Mouse (Mus musculus) G1E (cell line): Measurements from ENCODE around the gene Musk. TPM values are rescaled to one million over a fixed set of nuclear protein-coding genes. Genes with fewer than 3 reads are reported as not detected.

Experiments
- ATAC-seq: 2 replicates; pipeline ENCODE4 v1.8.0; 2016; ENCODE audit warnings: mild to moderate bottlenecking; ENCODE audit not compliant: insufficient number of reproducible peaks, poor library complexity, low FRiP score, severe bottlenecking; ENCODE audit errors: extremely low read depth
- DNase-seq: peaks from one replicate; pipeline ENCODE4 v3.0.0; 2012; ENCODE audit warnings: low spot score
- H3K27me3 ChIP-seq: 2 replicates; pipeline ENCODE4 v1.6.1; 2012; ENCODE audit warnings: mild to moderate bottlenecking, low read length, inconsistent platforms; ENCODE audit not compliant: insufficient read depth
- H3K36me3 ChIP-seq: replicated peaks from 2 replicates; pipeline ENCODE3; 2012; ENCODE audit warnings: mild to moderate bottlenecking, inconsistent platforms
- H3K4me1 ChIP-seq: 2 replicates; pipeline ENCODE4 v1.6.1; 2012; ENCODE audit warnings: low read depth, low read length, inconsistent platforms, mixed read lengths; ENCODE audit not compliant: insufficient read depth
- H3K4me3 ChIP-seq: 2 replicates; pipeline ENCODE4 v1.5.1; 2012; ENCODE audit warnings: low read depth, mild to moderate bottlenecking, inconsistent platforms, low read length, moderate library complexity, mixed read lengths
- H3K9me3 ChIP-seq: replicated peaks from 2 replicates; pipeline ENCODE4 v1.6.1; 2012; ENCODE audit warnings: inconsistent platforms
- CTCF ChIP-seq: IDR thresholded peaks from 2 replicates; pipeline ENCODE4 v1.5.1; 2012; ENCODE audit warnings: low read depth, low read length, inconsistent platforms, mixed read lengths
- GATA1 ChIP-seq: IDR thresholded peaks from 2 replicates; pipeline ENCODE4 v1.6.1; 2012; ENCODE audit warnings: borderline replicate concordance, low read length, inconsistent platforms, mixed read lengths
- GATA2 ChIP-seq: IDR thresholded peaks from 2 replicates; pipeline ENCODE4 v1.6.1; 2012; ENCODE audit warnings: low read depth, low read length, inconsistent platforms, borderline replicate concordance
- POLR2AphosphoS5 ChIP-seq: IDR thresholded peaks from 2 replicates; pipeline ENCODE4 v1.6.1; 2012; ENCODE audit warnings: low read depth, low read length, inconsistent platforms; ENCODE audit not compliant: insufficient replicate concordance
- TAL1 ChIP-seq: conservative IDR thresholded peaks from 2 replicates; pipeline ENCODE4 v1.6.1; 2012; ENCODE audit warnings: low read depth, low read length, inconsistent platforms, mixed read lengths
- polyA plus RNA-seq: library from polyadenylated mRNA; stranded (reverse); fragments of >175 nt; gene quantifications from 2 replicates; pipeline ENCODE4 v1.2.3, GENCODE M21; 2012
- total RNA-seq, 2 experiments: library from RNA; stranded (forward) in 1 of 2; stranded (reverse) in 1 of 2; fragments of 200-1000 nt in 1 of 2; fragments of >200 nt in 1 of 2; fragmentation: Nextera tagmentation in 1 of 2; gene quantifications; 2 replicates each; pipeline ENCODE4 v1.2.3; 2014 to 2017

Gene Musk
- total and polyA plus RNA-seq, 3 experiments, result not detected

GRCm38 (mm10) chr4:58304564-58304963, 18.8 kb downstream of the Musk start:
- DNase-seq, result no peak
- no peak overlapping the region for H3K4me3 ChIP-seq

GRCm38 (mm10) chr4:58307421-58307820, 21.7 kb downstream of the Musk start:
- DNase-seq, result no peak

More at GRCm38 (mm10) chr4:58304564-58304963, 18.8 kb downstream of the Musk start:
- H3K4me1 ChIP-seq, result no peaks in the 10 kb centered on the region
- H3K36me3 ChIP-seq, result no peaks in the 10 kb centered on the region
- H3K27me3 ChIP-seq, result no peaks in the 10 kb centered on the region
- TF ChIP-seq GATA1, result no peak
- TF ChIP-seq POLR2AphosphoS5, result no peak
- TF ChIP-seq GATA2, result no peak
- TF ChIP-seq TAL1, result no peak
- TF ChIP-seq CTCF, result no peak
- no peak for ATAC-seq
- peaks cover 25% of the 10 kb centered on the region for H3K9me3 ChIP-seq

DNA sequence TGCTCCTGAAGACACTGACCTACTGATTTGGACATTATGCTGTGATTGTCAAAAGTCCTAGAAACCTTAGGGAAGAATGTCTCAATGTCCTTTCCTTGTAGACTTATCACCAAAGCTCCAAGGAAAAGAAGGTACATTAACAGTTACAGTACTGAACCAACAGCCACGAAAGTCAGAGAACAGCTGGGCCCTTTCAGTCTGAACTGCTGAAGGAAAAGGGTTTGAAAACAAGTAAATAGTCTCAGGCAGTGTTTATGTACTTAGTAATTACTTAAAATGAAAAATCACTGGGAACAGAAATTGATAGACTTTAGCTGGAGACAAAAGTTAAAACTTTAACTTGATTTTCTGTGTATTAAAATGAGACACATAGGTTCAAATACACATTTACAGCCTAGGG, 27.6 kb downstream of the Musk start:
- Histone ChIP-seq H3K4me3 (no peak overlapping the region), H3K27me3 (no peaks in the 10 kb centered on the region), H3K36me3 (no peaks in the 10 kb centered on the region), H3K4me1 (no peaks in the 10 kb centered on the region), H3K9me3 (peaks cover 23% of the 10 kb centered on the region)
- no peak for ATAC-seq
- no peak for DNase-seq
- TF ChIP-seq POLR2AphosphoS5 (no peak), CTCF (no peak), GATA2 (no peak), TAL1 (no peak), GATA1 (no peak)

More at GRCm38 (mm10) chr4:58307421-58307820, 21.7 kb downstream of the Musk start:
- no peaks in the 10 kb centered on the region for H3K4me1 ChIP-seq
- TF ChIP-seq GATA2 (no peak), CTCF (no peak), TAL1 (no peak), GATA1 (no peak), POLR2AphosphoS5 (no peak)
- no peaks in the 10 kb centered on the region for H3K27me3 ChIP-seq
- H3K4me3 ChIP-seq, result no peak overlapping the region
- H3K9me3 ChIP-seq, result peaks cover 28% of the 10 kb centered on the region
- no peak for ATAC-seq
- no peaks in the 10 kb centered on the region for H3K36me3 ChIP-seq

- H3K4me3 ChIP-seq, result no peak overlapping the region
- peaks cover 14% of the 10 kb centered on the region for H3K9me3 ChIP-seq
- no peaks in the 10 kb centered on the region for H3K36me3 ChIP-seq
- no peak for ATAC-seq
- DNase-seq, result no peak
- no peaks in the 10 kb centered on the region for H3K27me3 ChIP-seq
- no peak for TF ChIP-seq TAL1
- no peak for TF ChIP-seq GATA2
- no peak for TF ChIP-seq POLR2AphosphoS5
- no peak for TF ChIP-seq CTCF
- no peak for TF ChIP-seq GATA1
- no peaks in the 10 kb centered on the region for H3K4me1 ChIP-seq
Measured at GRCm38 (mm10) chr4:58314942-58315508, 29.3 kb downstream of the Musk start.

- ATAC-seq (no peak), DNase-seq (no peak)
- Histone ChIP-seq H3K4me1 (no peaks in the 10 kb centered on the region), H3K36me3 (no peaks in the 10 kb centered on the region), H3K4me3 (no peak overlapping the region), H3K9me3 (peaks cover 10% of the 10 kb centered on the region), H3K27me3 (no peaks in the 10 kb centered on the region)
- no peak for TF ChIP-seq CTCF
- TF ChIP-seq POLR2AphosphoS5, result no peak
- no peak for TF ChIP-seq GATA2
- TF ChIP-seq TAL1, result no peak
- no peak for TF ChIP-seq GATA1
Measured at GRCm38 (mm10) chr4:58317536-58317935, 31.8 kb downstream of the Musk start.

DNA sequence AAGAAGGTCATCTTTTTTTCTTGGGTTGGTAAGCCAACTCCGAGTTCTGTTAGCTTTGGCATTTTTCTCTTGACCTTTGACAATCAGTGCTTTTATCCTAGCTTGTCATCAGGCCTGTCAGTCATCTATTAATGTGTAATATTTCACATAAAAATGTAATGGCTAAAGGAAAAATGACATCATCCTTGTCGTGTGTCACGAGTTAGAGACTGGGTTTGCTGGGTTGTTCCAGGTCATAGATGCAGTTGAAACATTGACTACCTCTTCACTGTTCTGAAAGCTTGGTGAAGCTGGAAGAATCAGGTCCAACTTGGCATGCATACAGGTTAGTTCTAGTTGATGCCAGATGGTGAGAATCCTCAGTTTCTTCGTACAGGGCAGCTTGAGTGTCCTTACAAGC, 34.5 kb downstream of the Musk start:
- TF ChIP-seq GATA1 (no peak), TAL1 (no peak), POLR2AphosphoS5 (no peak), GATA2 (no peak), CTCF (no peak)
- no peaks in the 10 kb centered on the region for H3K4me1 ChIP-seq
- DNase-seq, result no peak
- no peak overlapping the region for H3K4me3 ChIP-seq
- H3K27me3 ChIP-seq, result no peaks in the 10 kb centered on the region
- H3K36me3 ChIP-seq, result no peaks in the 10 kb centered on the region
- peaks cover 12% of the 10 kb centered on the region for H3K9me3 ChIP-seq
- ATAC-seq, result no peak
